Mouse (Mus musculus): ENCODE measurements around the gene Cdk17. TPM values are rescaled to one million over a fixed set of nuclear protein-coding genes. Genes with fewer than 3 reads are reported as not detected.

Gene Cdk17
- polyA plus RNA-seq (2014; fragmentation: Illumina TruSeq; extraction: RNeasy Lipid Tissue Mini Kit (QIAGEN cat#74804); ENCODE audit: insufficient read depth, low read depth, low replicate concordance) = 15.5 TPM

DNA sequence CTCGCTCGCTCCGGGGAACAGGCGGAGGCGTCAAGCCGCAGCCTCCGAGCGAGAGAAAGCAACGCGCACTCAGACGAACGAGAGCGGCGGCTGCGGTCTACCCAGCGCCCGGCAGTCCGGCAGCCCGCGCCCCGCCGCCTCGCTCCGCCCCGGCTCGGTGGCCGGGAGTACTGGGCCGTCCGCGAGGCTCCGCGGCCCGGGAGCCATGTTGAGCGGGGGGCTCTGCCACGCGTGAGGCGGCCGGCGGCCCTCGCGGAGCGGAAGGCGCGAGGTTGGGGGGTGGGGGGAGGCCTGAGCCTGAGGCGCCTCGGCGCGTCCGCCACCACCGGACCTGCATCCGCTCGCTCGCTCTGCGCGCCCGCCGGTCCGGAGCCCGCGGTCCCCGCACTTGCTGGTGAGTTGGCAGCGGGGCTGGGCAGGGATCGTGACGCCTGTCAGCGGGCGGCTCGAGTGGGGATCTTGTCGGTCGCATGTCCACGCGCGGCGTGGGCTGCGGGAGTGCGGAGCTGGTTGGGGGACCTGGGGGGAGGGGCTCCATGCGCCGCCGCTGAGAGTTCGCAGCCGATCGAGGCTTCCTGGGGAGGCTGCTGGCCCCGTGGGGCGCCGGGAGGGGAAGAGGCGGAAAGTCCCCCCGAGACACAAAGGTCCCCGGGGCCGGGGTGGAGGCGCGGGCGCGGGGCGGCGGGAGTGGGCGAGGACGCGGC lies at the start of gene Cdk17:
Gene Cdk17, plus strand, starts transcription at position 69 of the 704 bp plus-strand sequence.

DNA sequence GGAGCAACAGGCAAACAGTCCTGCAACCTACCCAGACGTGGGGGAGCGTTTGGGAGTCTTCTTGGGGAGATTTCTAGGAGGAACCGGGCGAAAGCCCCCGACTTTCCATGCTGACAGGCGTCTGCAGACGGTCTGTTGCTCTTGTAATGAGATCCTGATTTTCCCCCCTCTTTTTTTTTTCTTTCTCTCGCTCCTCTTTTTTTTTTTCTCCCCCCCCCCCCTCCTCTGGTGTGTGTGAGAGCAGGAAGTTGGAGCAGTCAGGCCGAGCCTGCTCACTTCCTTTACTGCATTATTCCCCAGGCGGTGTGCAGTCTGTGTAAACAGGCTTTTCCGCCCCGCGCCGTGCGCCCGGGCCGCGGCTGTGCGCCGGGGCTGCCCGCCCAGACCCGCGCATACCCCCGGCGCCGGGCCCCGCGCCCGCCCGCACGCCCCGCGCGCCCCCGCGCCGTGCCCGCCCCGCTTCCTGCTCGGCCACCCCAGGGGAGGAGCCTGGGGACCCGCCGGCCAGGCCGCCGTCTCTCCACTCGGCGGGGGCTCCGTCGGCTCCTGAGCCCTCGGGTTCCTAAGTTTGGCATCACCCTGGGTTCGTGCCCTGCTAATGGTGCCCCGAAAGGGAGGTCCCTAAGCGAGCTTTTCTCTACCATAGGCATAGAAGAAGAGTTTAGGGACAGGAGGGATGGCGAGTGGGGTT lies 150.2 kb downstream of the Cdk17 start, which contains the start of gene Elk3:
Gene Elk3, minus strand, starts transcription at position 415 of the 691 bp plus-strand sequence.

Other genes with a start within 250 kb of the Cdk17 start
- gene Cfap54, start 79.3 kb upstream of the Cdk17 start, polyA plus RNA-seq (2014; fragmentation: Illumina TruSeq; extraction: RNeasy Lipid Tissue Mini Kit (QIAGEN cat#74804); ENCODE audit: insufficient read depth, low read depth, low replicate concordance) = 1.4 TPM
- gene Elk3, start 150.3 kb downstream of the Cdk17 start, polyA plus RNA-seq (2014; fragmentation: Illumina TruSeq; extraction: RNeasy Lipid Tissue Mini Kit (QIAGEN cat#74804); ENCODE audit: insufficient read depth, low read depth, low replicate concordance) = 35.3 TPM

Data from lung, adult 10 weeks (tissue).